Mouse (Mus musculus) thymus, postnatal 25 days (tissue): ENCODE measurements at regions not wholly inside any gene's neighbourhood (a gene's known extent, or its start where the extent isn't known, plus 50 kb on each side); places are given as distances from the start of the nearest gene placed in this dataset.

Source experiments
- DNase-seq: peaks from one replicate; pipeline ENCODE4 v3.0.0; 2022

GRCm38 (mm10) chr15:25468478-25468877 is 54.9 kb upstream of the Basp1 start:
- DNase-seq, result peak; percentile 11

GRCm38 (mm10) chr15:25469185-25469845 is 55.8 kb upstream of the Basp1 start:
- DNase-seq, result peak; percentile 10

GRCm38 (mm10) chr15:25471331-25471730 is 57.8 kb upstream of the Basp1 start:
- no peak for DNase-seq

GRCm38 (mm10) chr15:25473201-25473710 is 59.7 kb upstream of the Basp1 start:
- DNase-seq, result no peak

- DNase-seq, result no peak
These were observed 60.5 kb upstream of the Basp1 start for GRCm38 (mm10) chr15:25474096-25474495.

- no peak for DNase-seq
These were observed 69.0 kb upstream of the Basp1 start for GRCm38 (mm10) chr15:25482586-25482985.

- DNase-seq, result no peak
These were observed 71.8 kb upstream of the Basp1 start for GRCm38 (mm10) chr15:25485372-25485771.

- DNase-seq, result no peak
These were observed 72.6 kb upstream of the Basp1 start for GRCm38 (mm10) chr15:25486158-25486557.

GRCm38 (mm10) chr15:25489804-25490203 is 76.2 kb upstream of the Basp1 start:
- no peak for DNase-seq

GRCm38 (mm10) chr15:25492161-25492746 is 78.7 kb upstream of the Basp1 start:
- no peak for DNase-seq

- no peak for DNase-seq
These were observed 81.2 kb upstream of the Basp1 start for GRCm38 (mm10) chr15:25494687-25495299.

- DNase-seq, result no peak
These were observed 82.5 kb upstream of the Basp1 start for GRCm38 (mm10) chr15:25495926-25496644.

- DNase-seq, result no peak
These were observed 84.2 kb upstream of the Basp1 start for GRCm38 (mm10) chr15:25497743-25498142.

GRCm38 (mm10) chr15:25498422-25498821 is 84.9 kb upstream of the Basp1 start:
- no peak for DNase-seq

- DNase-seq, result no peak
These were observed 88.9 kb upstream of the Basp1 start for GRCm38 (mm10) chr15:25502513-25502912.

GRCm38 (mm10) chr15:25503104-25503503 is 89.5 kb upstream of the Basp1 start:
- no peak for DNase-seq

- DNase-seq, result no peak
These were observed 95.6 kb upstream of the Basp1 start for GRCm38 (mm10) chr15:25509139-25509538.

- DNase-seq, result no peak
These were observed 96.0 kb upstream of the Basp1 start for GRCm38 (mm10) chr15:25509584-25509983.

- peak; percentile 28 for DNase-seq
These were observed 96.5 kb upstream of the Basp1 start for GRCm38 (mm10) chr15:25510060-25510492.

GRCm38 (mm10) chr15:25518025-25518928 is 104.0 kb upstream of the Myo10 start:
- no peak for DNase-seq

- no peak for DNase-seq
These were observed 98.1 kb upstream of the Myo10 start for GRCm38 (mm10) chr15:25524189-25524588.

- DNase-seq, result no peak
These were observed 97.0 kb upstream of the Myo10 start for GRCm38 (mm10) chr15:25525337-25525736.
